Mouse (Mus musculus): ENCODE results near the gene Msl2.

Msl2 gene

DNA sequence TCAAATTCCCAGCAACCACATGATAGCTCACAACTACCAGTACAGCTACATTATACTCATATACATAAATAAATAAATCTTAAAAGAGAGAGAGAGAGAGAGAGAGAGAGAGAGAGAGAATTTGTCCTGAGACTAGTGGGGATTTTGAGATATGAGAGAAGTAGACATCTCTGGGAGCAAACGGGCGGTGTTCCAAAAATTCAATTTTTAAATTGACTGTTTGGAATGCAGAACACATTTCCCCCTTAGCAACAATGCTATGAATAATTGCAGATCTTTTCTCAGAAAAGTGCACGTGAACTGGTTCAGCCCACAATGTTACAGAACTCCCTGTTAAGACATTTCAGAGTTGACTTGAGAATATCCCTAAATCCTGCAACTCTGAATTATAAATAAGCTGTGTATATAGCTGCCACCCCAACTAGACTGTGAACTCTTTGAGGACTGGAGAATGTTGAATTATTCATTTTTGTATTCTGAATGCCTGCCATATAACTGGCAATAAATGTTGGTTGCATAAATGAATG, 8.8 kb upstream of the Msl2 start:
- no peak overlapping the region for H3K4me3 ChIP-seq (replicated peaks; ENCODE audit: low read length)
- H3K4me1 ChIP-seq (replicated peaks; ENCODE audit: low read depth, low read length) = peaks cover 39% of the 10 kb centered on the region
- H3K36me3 ChIP-seq (ENCODE audit: insufficient read depth, low read length) = no peaks in the 10 kb centered on the region
- TF ChIP-seq NANOG (IDR thresholded peaks at IDR 0.05; ENCODE audit: borderline replicate concordance, low read length) (no peak), CTCF (conservative IDR thresholded peaks at IDR 0.05; ENCODE audit: low read length) (no peak), POU5F1 (IDR thresholded peaks at IDR 0.05; ENCODE audit: borderline replicate concordance, low read length) (no peak)
- H3K27me3 ChIP-seq (ENCODE audit: insufficient read depth, low read length) = no peaks in the 10 kb centered on the region
- H3K9me3 ChIP-seq (ENCODE audit: low read length) = no peaks in the 10 kb centered on the region

DNA sequence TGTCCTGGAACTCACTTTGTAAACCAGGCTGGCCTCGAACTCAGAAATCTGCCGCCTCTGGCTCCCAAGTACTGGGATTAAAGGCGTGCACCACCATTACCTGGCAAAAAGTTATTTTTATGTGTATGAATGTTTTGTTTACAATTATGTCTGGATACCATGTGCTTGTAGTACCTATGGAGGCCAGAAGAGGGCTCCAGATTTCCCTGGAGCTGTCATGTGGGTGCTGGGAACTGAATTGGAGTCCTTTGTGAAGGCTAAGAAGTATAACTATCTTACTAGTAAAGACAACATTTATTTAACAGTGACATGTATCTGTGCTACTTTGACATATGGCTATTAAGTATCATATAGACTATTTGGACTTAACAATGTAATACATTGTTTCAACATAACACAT, 4.1 kb upstream of the Msl2 start:
- Histone ChIP-seq H3K9me3 (ENCODE audit: low read length) (no peaks in the 10 kb centered on the region), H3K36me3 (ENCODE audit: insufficient read depth, low read length) (no peaks in the 10 kb centered on the region), H3K27me3 (ENCODE audit: insufficient read depth, low read length) (no peaks in the 10 kb centered on the region), H3K4me1 (replicated peaks; ENCODE audit: low read depth, low read length) (peaks cover 30% of the 10 kb centered on the region), H3K4me3 (replicated peaks; ENCODE audit: low read length) (no peak overlapping the region)
- TF ChIP-seq POU5F1 (IDR thresholded peaks at IDR 0.05; ENCODE audit: borderline replicate concordance, low read length) = no peak
- peak; percentile 82 for TF ChIP-seq CTCF (conservative IDR thresholded peaks at IDR 0.05; ENCODE audit: low read length)

DNA sequence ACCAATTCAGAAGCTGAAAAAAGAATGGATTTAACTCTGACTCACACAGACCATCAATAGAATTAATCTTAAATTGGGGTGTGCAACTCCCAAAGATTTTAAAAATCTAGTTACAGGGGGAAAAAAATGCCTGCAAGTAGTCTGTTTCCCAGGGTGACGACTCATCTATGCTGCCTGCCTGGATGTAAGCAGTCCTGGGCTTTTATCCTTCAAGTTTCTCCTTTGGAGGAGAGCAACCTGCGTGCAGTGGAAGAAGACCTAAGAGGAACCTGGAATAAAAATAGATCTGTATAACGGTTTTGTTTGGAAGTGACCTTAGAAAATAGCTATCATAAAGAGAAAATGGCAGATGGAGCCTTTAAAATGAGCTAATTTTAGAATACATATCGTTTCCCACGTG, 1.4 kb upstream of the Msl2 start:
- Histone ChIP-seq H3K4me3 (replicated peaks; ENCODE audit: low read length) (no peak overlapping the region), H3K36me3 (ENCODE audit: insufficient read depth, low read length) (peaks cover 25% of the 10 kb centered on the region), H3K4me1 (replicated peaks; ENCODE audit: low read depth, low read length) (peaks cover 44% of the 10 kb centered on the region), H3K9me3 (ENCODE audit: low read length) (no peaks in the 10 kb centered on the region), H3K27me3 (ENCODE audit: insufficient read depth, low read length) (no peaks in the 10 kb centered on the region)
- no peak for TF ChIP-seq POU5F1 (IDR thresholded peaks at IDR 0.05; ENCODE audit: borderline replicate concordance, low read length)

DNA sequence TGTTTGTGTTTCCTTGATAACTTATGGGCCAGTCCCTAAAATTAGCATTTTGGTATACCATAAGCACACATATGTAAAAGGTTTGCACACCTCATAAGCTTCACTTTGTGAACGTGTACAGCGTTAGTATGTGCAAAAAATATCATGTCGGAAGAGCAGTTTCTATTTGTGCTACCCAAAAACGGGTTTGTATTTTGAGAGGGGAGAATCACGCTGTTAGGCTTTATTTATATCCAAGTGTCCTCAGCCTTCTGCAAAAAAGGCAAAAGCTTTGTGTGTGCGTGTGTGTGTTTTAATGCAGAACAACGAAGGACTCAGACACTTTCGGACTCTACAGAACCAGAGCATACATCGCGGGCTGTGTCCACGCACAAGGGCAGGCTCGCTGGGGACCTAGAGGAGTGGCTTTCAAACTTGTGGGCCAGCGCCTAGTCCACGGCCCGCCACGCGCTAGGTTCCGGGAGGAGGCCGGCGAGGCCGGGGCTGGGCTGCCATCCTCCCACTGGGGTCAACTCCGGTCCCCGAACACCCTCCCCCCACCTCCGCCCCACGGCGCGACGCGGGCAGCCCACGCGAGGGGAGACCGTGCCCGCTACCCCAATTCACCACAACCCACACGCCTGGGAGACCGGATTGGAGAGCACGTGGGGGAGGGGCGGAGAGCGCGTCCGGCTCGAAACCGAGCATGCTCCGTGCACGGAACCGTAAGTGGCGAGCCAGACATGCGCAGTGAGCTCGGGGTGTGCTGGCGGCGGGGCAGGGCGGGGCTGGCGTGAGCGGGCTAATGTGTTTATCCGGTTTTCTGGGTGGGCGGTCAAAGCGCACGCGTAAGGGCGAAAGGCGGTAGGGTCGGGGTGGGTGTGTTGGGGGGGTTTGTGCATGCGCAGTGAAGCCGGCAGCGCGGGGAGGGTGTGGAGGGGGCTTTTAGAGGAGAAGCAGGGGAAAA, 587 bp upstream of the Msl2 start:
- Histone ChIP-seq H3K4me3 (replicated peaks; ENCODE audit: low read length) (peak overlapping the region; percentile 86), H3K9me3 (ENCODE audit: low read length) (no peaks in the 10 kb centered on the region), H3K27me3 (ENCODE audit: insufficient read depth, low read length) (no peaks in the 10 kb centered on the region), H3K4me1 (replicated peaks; ENCODE audit: low read depth, low read length) (peaks cover 52% of the 10 kb centered on the region), H3K36me3 (ENCODE audit: insufficient read depth, low read length) (peaks cover 30% of the 10 kb centered on the region)
- TF ChIP-seq POU5F1 (IDR thresholded peaks at IDR 0.05; ENCODE audit: borderline replicate concordance, low read length) (no peak), CTCF (conservative IDR thresholded peaks at IDR 0.05; ENCODE audit: low read length) (no peak), NANOG (IDR thresholded peaks at IDR 0.05; ENCODE audit: borderline replicate concordance, low read length) (no peak)

DNA sequence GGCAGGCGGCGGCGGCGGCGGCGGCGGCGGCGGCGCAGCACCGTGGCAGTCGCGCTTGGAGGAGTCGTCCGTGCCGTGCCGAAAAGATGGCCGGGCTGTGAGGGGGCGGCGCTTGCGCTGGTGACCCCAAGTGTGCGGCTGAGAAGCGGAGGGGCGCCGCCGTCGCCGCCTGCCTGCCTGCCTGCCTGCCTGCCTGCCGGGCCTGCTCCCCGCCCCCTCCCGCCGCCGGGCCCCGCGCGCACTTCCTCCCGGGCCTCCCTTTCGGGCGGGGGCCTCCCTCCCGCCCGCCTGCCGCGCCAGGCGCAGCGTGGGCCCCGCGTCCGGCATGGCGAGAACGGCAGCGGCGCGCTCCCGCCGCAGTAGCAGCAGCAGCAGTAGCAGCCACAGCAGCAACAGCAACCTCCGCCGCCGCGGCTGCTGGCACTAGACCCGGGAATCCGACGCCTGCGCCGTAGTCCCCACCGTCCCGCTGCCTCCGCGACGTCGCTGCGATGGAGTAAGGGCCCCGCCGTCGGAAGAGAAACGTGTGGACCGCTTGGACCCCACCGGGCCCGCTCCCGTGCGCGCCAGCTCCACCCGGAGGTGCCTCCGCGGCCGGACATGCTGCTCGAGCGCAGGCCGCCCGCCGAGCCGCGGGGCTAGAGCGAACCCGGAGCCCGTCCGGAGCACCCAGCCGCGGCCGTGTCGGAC, 576 bp downstream of the Msl2 start:
- peaks cover 63% of the 10 kb centered on the region for H3K4me1 ChIP-seq (replicated peaks; ENCODE audit: low read depth, low read length)
- H3K9me3 ChIP-seq (ENCODE audit: low read length) = no peaks in the 10 kb centered on the region
- no peak for TF ChIP-seq CTCF (conservative IDR thresholded peaks at IDR 0.05; ENCODE audit: low read length)
- TF ChIP-seq POU5F1 (IDR thresholded peaks at IDR 0.05; ENCODE audit: borderline replicate concordance, low read length) = no peak
- no peak for TF ChIP-seq NANOG (IDR thresholded peaks at IDR 0.05; ENCODE audit: borderline replicate concordance, low read length)
- H3K36me3 ChIP-seq (ENCODE audit: insufficient read depth, low read length) = peaks cover 40% of the 10 kb centered on the region
- H3K27me3 ChIP-seq (ENCODE audit: insufficient read depth, low read length) = no peaks in the 10 kb centered on the region
- H3K4me3 ChIP-seq (replicated peaks; ENCODE audit: low read length) = peak overlapping the region; percentile 94

DNA sequence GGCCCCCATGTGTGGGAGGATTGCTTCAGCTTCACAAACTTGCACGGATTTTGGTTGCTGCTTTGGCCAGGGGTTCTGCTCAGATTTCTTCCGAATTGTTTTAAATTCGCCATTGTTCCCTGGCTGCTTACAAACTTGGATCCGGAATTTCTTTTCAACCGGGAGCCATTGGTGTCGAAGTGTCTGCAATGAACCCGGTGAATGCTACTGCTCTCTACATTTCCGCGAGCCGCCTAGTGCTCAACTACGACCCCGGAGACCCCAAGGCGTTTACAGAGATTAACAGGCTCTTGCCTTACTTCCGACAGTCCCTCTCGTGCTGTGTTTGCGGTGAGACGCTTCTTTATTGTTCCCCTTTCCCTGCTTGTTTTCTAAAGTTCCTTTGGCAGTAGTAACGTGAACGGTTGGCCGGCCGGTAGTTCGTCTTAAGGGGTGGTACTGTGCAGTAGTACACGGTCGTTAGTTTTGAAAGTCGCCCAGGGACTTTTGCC, 1.2 kb downstream of the Msl2 start:
- Histone ChIP-seq H3K4me3 (replicated peaks; ENCODE audit: low read length) (peak overlapping the region; percentile 94), H3K9me3 (ENCODE audit: low read length) (no peaks in the 10 kb centered on the region), H3K27me3 (ENCODE audit: insufficient read depth, low read length) (no peaks in the 10 kb centered on the region), H3K36me3 (ENCODE audit: insufficient read depth, low read length) (peaks cover 45% of the 10 kb centered on the region), H3K4me1 (replicated peaks; ENCODE audit: low read depth, low read length) (peaks cover 68% of the 10 kb centered on the region)
- TF ChIP-seq NANOG (IDR thresholded peaks at IDR 0.05; ENCODE audit: borderline replicate concordance, low read length) = no peak
- TF ChIP-seq CTCF (conservative IDR thresholded peaks at IDR 0.05; ENCODE audit: low read length) = no peak
- no peak for TF ChIP-seq POU5F1 (IDR thresholded peaks at IDR 0.05; ENCODE audit: borderline replicate concordance, low read length)

DNA sequence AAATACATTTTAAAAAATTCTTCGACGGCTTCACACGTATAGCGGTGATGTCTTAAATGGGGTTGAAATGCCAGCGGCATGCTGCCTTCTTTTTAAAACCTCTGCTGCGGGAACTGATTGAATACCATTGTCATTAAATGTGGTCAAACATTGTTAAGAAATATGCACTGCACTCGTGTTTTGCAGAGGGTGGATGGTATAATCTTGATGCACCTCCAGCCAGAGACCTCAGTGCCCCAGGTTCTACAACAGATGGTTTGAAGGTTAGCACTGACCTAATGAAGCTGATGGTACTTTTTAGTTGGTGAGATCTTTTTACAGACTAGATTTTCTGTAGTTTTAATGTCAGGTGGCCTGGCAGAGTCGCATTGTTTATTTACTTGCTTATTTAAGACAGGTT, 1.8 kb downstream of the Msl2 start:
- Histone ChIP-seq H3K36me3 (ENCODE audit: insufficient read depth, low read length) (peaks cover 47% of the 10 kb centered on the region), H3K4me1 (replicated peaks; ENCODE audit: low read depth, low read length) (peaks cover 68% of the 10 kb centered on the region), H3K27me3 (ENCODE audit: insufficient read depth, low read length) (no peaks in the 10 kb centered on the region), H3K4me3 (replicated peaks; ENCODE audit: low read length) (peak overlapping the region; percentile 94), H3K9me3 (ENCODE audit: low read length) (no peaks in the 10 kb centered on the region)
- no peak for TF ChIP-seq NANOG (IDR thresholded peaks at IDR 0.05; ENCODE audit: borderline replicate concordance, low read length)
- TF ChIP-seq CTCF (conservative IDR thresholded peaks at IDR 0.05; ENCODE audit: low read length) = no peak
- TF ChIP-seq POU5F1 (IDR thresholded peaks at IDR 0.05; ENCODE audit: borderline replicate concordance, low read length) = no peak

DNA sequence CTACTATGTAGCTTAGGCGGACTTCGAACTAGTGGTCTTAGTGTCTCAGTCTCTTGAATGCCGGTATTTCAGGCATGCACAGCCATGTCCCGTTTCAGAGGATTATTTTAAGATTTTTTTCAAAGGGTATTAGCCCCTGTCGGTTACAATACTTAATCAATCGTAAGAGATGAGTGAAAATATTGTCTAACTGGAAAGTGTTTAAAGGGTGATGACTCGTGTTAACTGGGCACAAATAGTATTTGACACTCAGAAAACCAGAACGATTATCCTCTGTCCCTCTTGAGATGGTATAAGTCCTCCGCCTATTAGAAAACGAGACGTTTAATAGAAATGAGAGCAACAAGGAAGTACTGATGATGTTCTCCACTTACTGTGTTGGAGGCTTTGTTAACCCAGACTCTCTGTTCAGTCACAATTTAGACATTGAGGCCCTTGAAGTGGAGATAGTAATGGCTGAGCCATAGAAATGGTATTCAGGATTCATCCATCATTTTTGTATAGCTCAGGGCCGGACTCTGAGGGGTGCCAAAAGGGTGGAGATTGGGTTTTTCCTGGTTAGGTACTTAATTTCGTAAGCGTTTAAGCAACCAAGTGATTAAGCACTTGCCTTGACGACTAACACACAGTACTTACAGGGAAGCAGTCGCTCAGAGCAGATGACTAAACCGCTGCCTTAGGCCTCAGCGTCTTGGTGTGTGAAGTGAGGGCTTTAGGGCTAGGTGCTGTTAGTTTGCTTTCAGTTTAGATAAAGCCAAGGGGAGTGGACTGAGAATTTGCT, 2.4 kb downstream of the Msl2 start:
- Histone ChIP-seq H3K27me3 (ENCODE audit: insufficient read depth, low read length) (no peaks in the 10 kb centered on the region), H3K36me3 (ENCODE audit: insufficient read depth, low read length) (peaks cover 47% of the 10 kb centered on the region), H3K4me3 (replicated peaks; ENCODE audit: low read length) (peak overlapping the region; percentile 94), H3K9me3 (ENCODE audit: low read length) (no peaks in the 10 kb centered on the region), H3K4me1 (replicated peaks; ENCODE audit: low read depth, low read length) (peaks cover 68% of the 10 kb centered on the region)
- TF ChIP-seq CTCF (conservative IDR thresholded peaks at IDR 0.05; ENCODE audit: low read length) (no peak), NANOG (IDR thresholded peaks at IDR 0.05; ENCODE audit: borderline replicate concordance, low read length) (no peak), POU5F1 (IDR thresholded peaks at IDR 0.05; ENCODE audit: borderline replicate concordance, low read length) (no peak)
